Mouse (Mus musculus): ENCODE measurements at regions not wholly inside any gene's neighbourhood (a gene's known extent, or its start where the extent isn't known, plus 50 kb on each side); places are given as distances from the start of the nearest gene placed in this dataset.
A peak's percentile ranks its signal among the peaks of the same experiment; 100 is the strongest.

DNA sequence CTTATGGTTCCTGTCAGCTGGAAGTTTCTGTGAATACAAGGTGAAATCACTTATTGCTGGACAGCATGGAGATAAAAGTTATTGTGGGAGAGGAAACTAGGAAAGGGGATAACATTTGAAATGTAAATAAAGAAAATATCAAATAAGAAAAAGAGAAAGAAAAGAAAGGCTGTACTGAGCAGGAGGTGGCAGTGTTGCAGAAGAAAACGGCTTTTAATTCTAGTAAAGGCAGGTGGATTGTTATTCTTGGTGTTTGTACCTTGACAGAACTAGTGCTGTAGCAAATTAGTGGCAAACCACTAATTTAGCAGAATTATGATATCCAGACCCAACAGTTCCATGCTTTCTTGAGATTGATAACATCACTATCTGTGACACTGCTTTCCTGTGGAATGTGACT, 52.6 kb downstream of the Gm10358 start:
- no peak for DNase-seq (ENCODE audit: low spot score in 2 of 2)

DNA sequence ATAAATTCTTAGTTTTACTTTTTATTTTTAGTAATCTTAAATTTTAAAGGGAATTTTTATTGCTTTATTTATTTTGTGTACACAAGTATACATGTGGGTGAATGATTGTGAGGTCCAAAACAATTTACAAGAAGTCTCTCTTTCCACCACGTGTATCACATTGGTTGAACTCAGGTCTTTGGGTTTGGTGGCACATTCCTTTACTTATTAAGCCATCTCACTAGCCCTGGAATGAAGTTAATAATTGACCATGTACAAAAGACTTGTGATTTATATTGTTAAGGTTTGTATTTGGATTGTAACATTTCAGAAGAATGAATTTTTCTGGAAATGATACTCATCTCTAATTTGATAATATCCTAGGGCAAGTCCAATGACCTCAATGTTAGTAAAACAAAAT, 56.2 kb downstream of the Gm10358 start:
- no peak for DNase-seq (ENCODE audit: low spot score in 2 of 2)

DNA sequence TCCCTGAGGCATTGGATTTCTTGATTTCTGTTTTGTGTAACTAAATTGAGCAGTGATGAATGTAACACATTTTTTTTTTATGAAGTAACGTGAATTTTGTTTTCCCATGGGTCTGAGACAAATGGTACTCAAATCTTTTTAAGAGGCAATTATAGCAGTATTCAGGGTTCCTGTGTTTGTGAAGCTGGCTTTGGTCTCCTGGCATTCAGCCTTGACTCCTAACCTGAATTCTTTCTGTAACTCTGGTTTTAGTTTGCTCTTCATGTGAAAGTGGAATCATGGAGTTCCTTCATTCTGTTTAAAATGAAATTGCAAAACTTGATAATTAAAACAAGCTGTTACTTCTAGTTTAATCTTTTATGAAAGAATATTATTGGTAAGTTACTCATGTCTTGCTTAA, 58.3 kb downstream of the Gm10358 start:
- DNase-seq (ENCODE audit: low spot score in 2 of 2) = no peak

- DNase-seq (ENCODE audit: low spot score in 2 of 2) = no peak
Measured at GRCm38 (mm10) chr8:75320614-75321013, 85.8 kb downstream of the Gm10358 start.

DNA sequence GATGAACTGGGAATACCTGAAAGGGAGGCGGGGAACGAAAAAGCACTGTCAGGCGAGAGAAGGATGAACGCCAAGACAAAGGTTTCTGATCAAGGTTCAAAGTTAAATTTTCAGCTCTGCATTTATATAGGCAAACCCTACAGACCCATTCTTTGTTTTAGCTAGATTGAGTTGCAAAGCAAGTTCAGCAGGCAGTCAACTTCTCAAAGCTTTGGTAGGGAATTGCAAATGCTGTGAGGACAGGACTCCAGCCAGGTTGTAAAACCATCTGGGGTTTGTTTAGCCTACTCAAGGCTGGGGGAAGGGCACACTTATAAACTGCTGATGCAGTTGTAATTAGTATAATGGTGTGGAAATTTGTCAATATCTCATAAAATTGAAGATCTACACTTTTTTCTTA, 87.9 kb downstream of the Gm10358 start:
- DNase-seq (ENCODE audit: low spot score in 2 of 2) = no peak

GRCm38 (mm10) chr8:75315886-75316285, 90.5 kb downstream of the Gm10358 start:
- DNase-seq (ENCODE audit: low spot score in 2 of 2) = peak; percentile 59 to 66

DNA sequence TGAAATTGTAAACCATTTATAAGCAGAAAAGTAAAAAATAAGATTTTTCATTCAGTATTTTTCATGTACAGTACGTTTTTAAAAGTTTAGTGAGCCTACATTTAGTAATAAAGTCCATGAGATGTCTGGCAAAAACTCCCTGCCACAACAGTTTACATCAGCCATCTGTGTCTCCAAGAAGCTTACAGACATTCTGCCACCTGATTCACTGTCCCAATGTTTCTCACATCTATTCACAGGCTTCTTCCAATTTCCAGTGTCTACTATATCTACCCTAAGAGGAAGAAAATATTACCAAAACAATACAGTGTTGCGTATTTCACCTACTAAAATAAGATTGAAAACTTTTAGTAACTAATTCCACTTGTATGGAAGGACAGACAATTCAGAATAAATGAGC, 95.7 kb downstream of the Rasd2 start:
- DNase-seq (ENCODE audit: low spot score in 2 of 2) = no peak

GRCm38 (mm10) chr8:75291921-75292320, 78.2 kb downstream of the Rasd2 start:
- DNase-seq (ENCODE audit: low spot score in 2 of 2) = no peak

DNA sequence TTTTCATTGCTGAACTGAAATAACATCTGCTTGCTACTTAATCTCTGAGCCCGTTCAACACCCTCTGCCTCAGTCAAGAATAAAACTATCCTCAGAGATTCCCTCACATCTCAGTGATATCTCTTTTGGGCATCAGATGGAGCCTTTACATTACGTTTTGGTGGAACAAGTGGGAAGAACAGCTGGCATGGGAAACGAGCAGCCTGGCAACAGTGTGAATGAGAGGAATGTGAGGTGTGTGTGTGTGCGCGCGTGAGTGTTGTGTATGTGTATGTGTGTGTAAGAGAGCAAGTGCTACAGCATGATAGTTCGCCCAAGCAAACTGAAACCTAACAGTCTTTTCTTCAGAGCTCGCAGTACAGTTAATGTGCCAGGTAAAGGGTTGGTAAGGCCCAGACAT, 76.2 kb downstream of the Rasd2 start:
- DNase-seq (ENCODE audit: low spot score in 2 of 2) = no peak
